Mouse (Mus musculus) heart, adult 2 months (tissue): ENCODE measurements around the gene Mphosph9.

Experiments used
- CTCF ChIP-seq: fragments of 200-600 bp; IDR thresholded peaks from 2 replicates; pipeline ENCODE4 v1.8.1; 2022; ENCODE audit warnings: antibody characterized with exemption, mild to moderate bottlenecking, moderate library complexity
- POLR2A ChIP-seq: fragments of 200-500 bp; IDR thresholded peaks from 2 replicates; pipeline ENCODE4 v1.6.1; 2011; ENCODE audit warnings: mild to moderate bottlenecking, low read depth, low read length, control low read depth; ENCODE audit not compliant: insufficient read depth

- TF ChIP-seq CTCF = no peak
- 0 out of 2 replicates have a peak, but pooled peaks have one; percentile 31 for TF ChIP-seq POLR2A
Measured at GRCm38 (mm10) chr5:124233874-124234661, 93.7 kb downstream of the Mphosph9 start.
